Mouse (Mus musculus) embryo, embryonic 10 days (tissue): ENCODE measurements around the gene Pawr.

Experiments used
- DNase-seq: peaks from one replicate; pipeline ENCODE4 v3.0.0-alpha.2; 2015; ENCODE audit warnings: low spot score

Gene Pawr

GRCm38 (mm10) chr10:108356601-108357187 is 24.8 kb downstream of the Pawr start:
- DNase-seq, result no peak

GRCm38 (mm10) chr10:108359974-108360373 is 28.1 kb downstream of the Pawr start:
- DNase-seq, result no peak

GRCm38 (mm10) chr10:108360801-108361200 is 28.9 kb downstream of the Pawr start:
- DNase-seq, result no peak

- DNase-seq, result no peak
These were observed 29.7 kb downstream of the Pawr start for GRCm38 (mm10) chr10:108361419-108362155.

DNA sequence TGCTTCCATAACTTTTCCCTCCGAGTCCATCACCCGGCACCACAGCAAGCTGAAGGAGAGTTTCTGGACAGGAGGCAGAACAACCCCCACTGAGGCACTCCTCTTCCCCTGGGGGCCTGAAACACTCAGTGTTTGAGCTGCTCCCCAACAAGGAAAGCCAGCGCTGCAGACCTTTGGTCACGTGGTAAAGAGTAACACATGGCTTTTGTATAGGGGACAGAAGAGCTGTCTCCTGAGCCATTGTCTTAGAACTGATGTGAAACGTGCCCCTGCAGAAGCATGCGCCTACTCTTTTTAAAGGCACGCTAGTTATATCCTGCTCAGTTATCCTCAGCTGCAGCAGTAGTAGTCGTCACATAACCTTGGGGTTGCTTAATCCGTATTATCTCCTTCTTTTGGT is 32.0 kb downstream of the Pawr start:
- peak; percentile 27 for DNase-seq

GRCm38 (mm10) chr10:108364946-108365719 is 33.2 kb downstream of the Pawr start:
- no peak for DNase-seq

- DNase-seq, result no peak
These were observed 34.3 kb downstream of the Pawr start for GRCm38 (mm10) chr10:108366251-108366650.

DNA sequence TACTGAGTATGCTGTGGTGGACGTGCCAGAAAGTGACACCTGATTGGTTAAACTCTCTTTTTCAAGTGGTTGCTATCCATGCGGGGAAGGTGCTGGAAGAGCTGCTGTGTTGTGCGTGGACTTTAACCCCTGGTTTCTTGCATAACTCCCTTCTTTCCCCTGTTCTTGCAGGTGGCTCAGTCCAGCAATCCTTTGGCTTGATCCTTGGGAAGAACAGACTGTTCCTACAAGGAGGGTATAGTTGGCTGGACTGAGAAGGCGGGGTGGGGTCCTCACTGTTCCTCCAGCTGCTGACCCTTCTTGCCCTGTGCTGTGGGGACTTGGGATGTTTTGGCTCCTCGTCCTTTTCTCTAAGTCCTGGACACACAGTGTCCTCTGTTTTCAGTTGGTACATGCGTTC is 36.4 kb downstream of the Pawr start:
- no peak for DNase-seq

- no peak for DNase-seq
These were observed 40.3 kb downstream of the Pawr start for GRCm38 (mm10) chr10:108372258-108372657.

DNA sequence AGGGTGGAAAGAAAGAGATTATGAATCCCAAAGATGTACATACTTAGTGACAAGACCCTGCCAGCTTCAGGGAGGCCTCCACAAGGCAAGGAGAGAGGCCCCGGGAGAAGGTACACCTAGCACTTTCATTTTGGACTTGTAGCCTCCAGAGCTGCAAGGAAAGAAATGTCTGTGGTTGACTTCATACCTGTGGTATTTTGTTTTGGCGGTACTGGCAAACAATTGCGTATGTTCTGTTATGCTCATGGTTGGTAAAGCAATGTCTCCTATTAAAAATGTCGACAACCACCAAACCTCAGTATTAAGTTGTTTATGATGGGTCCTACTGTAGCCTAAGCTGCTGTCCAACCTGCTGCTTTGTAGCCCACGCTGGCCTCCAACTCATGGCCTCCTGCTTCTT is 40.9 kb downstream of the Pawr start:
- DNase-seq, result no peak

GRCm38 (mm10) chr10:108375796-108376195 is 43.9 kb downstream of the Pawr start:
- no peak for DNase-seq

- no peak for DNase-seq
These were observed 44.4 kb downstream of the Pawr start for GRCm38 (mm10) chr10:108376366-108376765.

DNA sequence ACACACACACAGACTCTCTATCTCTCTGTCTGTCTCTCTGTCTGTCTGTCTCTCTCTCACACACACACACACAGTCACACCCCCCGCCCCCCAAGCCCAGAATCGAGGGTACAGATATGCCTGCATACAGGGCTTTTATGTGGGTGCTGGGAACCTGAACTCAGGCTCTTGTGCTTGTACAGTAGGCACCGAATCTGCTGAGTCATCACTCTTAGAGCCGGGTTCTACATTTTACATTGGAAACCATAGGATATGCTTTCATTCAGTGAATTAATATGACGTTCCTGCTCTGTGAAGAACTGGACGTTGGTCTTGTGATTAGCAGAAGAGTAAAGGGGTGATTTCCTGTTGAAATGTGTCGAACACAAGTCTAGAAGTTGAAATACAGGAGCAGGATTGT is 45.4 kb downstream of the Pawr start:
- DNase-seq, result no peak

DNA sequence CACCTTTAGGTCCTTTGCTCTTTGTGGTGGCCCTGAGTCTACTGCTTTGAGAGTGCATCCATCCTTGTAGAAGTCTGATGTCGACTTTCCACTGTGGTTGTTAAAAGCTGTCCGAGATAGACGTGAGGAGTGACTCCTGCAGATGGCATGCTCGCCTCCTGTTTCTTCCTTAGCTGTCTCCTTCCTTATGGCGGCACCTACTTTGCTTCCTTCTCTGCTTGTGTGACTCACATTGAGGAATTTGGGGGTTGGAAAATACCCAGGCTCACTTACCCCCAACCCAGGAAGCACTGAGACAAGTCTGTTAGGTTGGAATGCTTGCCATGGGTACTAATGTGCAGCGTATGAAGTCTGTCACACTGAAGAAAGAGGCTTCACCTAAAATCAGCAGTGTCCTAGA is 46.1 kb downstream of the Pawr start:
- no peak for DNase-seq

DNA sequence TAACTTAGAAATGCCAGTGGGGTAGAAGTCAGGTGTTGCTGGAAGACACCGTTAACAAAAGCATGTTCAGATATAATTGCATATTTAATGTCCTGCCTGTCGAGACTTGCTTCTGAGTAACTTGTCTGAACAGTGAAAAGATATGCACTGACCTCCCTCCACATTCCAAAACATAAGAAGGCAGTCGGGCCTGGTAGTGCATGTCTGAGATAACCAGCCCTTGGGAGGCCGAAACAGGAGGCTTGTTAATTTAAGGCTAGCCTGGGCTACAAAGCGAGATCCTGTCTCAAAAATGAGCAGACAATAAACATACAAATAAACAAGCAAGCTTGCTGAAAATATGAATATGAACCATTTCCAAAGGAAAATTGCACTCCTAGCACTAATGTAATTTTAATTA is 46.6 kb downstream of the Pawr start:
- DNase-seq, result no peak

GRCm38 (mm10) chr10:108380715-108381114 is 48.8 kb downstream of the Pawr start:
- no peak for DNase-seq

DNA sequence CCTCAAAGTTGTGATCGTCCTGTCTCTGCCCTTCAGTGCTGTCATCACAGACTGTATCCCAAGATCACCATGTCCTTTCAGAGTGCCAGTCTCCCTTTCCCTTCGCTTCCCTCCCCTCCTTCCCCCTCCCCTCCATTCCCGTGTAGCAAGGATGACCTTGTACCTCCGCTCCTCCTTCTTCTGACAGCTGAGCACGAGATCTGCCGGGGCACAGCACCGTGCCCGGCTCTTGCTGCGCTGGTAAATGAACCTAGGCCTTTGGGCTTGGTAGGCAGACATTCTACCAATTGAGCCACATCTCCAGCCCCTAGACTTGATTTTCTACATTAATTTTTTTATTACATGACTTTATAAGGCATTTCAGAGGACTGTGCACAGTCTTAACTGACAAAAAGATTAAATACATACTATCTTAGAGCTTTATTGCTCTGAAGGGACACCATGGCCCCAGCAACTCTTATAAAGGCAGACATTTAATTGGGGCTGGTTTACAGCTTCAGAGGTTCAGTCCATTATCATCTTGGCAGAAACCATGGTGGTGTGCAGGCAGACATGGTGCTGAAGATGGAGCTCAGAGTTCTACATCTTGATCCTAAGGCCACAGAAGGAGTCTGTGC is 52.3 kb downstream of the Pawr start:
- DNase-seq, result no peak

DNA sequence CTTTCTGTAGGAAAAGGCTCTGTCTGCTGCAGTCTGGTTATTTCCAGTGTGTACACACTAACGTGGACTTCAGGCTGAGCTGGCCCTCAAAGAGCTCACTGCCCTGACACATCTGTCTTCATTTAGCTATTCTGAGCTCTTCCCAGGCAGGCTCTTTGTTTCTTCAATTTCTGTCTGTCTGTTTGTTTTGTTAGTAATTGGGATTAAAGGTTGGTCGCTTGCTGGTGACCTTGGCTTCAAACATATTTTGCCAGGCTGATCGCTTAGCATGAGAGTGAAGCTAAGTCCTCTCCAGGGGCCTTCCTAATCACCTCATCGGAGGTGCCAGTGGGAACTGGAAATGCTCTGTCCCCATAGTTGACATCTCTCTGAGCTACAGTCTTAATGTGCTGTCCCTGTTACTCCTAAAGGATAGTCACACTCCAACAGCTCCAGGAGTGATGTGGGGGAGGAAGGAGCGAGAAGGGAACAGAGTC is 53.6 kb downstream of the Pawr start:
- DNase-seq, result peak; percentile 64

- no peak for DNase-seq
These were observed 56.5 kb downstream of the Pawr start for GRCm38 (mm10) chr10:108388410-108388915.

DNA sequence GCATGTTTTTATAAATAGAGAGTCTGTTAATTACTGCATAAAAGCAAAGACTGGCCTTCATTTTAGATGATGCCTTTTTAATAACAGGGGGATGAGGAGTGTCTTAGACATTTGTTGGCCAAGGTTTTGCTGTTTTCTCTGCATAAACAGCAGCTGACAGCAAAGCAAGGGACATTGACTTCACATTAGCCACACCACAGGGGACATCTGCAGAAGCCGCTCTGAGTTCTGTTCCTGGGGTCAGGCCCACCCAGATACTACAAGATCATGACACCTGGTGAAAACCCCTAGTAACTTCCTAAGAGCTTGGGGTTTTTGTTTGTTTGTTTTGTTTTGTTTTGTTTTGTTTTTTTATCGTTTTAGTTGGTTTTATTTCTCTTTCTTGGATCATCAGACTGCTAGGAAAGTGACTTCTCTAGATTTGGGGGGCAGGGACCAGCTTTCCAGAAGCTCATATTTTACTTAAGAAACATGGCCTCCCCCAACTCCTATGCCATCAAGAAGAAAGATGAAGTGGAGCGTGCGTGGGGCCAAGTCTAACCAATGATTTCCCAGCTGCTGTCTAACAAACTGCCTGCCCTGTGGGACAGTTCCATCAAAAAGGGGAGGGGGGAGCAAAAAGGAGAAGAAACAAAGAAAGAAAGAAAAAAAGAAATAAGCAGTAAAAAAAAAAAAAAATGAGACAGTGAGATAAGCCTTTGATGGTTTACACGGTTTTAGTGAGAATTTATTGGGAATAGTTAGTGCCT is 57.4 kb downstream of the Pawr start:
- DNase-seq, result peak; percentile 42

GRCm38 (mm10) chr10:108389927-108390287 is 58.0 kb downstream of the Pawr start:
- peak; percentile 73 for DNase-seq
